Mouse (Mus musculus) gastrocnemius, postnatal 4 days (tissue): Measurements from ENCODE around the gene Zfp811. TPM values are rescaled to one million over a fixed set of nuclear protein-coding genes. Genes with fewer than 3 reads are reported as not detected.

Experiments
- DNase-seq, 2 experiments: peaks; one replicate each; pipeline ENCODE4 v3.0.0; 2021 to 2022; ENCODE audit warnings: low spot score in 2 of 2, mixed read lengths in 2 of 2
- total RNA-seq, 2 experiments: library from RNA; stranded (reverse); gene quantifications; 2 replicates each; pipeline ENCODE4 v1.2.3; 2021

Gene Zfp811
- total RNA-seq, 2 experiments from 2014 or later, result 0.73 to 1.2 TPM

DNA sequence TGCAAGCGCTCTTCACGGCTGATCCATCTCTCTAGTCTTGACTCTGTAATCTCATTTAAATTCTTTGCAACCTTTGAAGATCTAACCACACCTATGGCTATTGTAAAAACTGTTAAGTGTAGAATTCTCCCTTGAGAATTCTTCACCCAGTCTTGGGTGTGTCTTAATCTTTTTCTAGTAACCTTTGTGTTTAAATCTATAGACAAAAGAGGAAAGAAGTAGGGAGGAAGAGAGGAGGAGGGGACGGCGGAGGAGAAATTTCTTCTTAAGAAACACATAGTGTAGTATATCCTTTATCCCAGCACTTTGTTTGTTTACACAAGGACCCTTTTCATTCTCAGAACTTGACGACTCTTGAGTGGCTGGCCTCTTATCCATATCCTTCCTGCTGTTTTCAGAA, 52.4 kb downstream of the Zfp811 start:
- no peak for DNase-seq

DNA sequence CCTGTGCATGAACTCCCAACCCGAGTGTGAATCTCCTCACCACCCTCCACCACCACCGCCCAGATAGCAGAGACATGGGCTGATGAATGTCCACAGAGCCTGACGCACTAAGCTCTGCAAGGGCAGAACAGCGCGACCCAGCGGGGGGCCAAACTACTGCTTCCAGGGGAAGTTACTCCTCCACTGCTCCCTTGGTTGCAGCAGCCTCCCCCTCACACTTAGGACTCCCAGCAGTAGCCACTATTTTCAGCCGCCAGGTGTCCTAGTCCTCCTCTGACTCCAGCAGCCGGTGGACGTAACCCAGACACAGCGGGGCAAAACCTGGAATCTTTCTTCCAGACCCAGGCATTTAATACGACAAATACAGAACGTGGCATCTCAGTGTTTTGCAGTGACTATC, 56.1 kb downstream of the Zfp811 start:
- DNase-seq, result no peak

DNA sequence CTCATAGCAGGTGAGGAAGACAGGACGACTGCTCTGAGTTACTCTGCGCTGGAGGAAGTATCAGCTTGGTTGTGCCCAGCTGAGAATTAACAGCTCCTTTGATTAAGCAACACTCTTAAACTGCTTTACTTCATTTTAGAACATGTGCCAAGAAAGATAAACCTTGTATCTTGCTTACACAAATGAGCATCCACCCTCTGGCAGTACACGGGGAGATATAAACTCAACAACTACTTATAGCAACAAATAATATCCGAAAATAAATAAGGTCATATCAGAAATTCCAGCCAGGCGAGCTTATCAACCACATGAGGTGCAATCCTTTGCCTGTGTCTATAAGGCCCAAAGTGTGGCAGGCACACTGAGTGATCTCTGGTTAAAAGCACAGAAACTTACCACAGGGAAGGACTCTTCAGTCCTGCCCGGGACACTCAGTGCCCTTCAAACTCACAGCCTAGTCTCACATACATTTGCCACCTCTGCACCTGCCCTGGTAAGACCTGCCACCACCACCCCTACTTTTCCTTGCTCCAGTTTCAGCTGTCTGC, 56.8 kb downstream of the Zfp811 start:
- DNase-seq, result no peak

DNA sequence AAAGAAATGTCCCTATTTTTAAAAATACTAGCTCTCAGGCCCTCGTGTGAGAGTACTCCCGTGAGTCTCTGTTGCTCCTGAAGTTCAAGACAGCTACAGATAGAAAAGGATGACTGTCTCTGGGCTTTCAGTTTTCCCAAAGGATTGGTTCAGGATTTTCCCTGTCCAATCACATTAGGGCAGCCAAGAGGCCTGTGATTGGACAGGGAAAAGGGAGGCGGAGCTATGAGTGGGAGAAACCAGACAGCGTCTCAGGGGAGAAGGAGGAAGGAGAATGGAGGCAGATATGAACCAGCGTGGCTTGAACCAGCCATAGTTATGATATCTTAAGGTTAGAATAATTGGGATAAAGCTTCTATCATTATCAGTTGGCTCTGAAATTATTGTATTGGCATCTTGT, 59.1 kb downstream of the Zfp811 start:
- no peak for DNase-seq

Other genes starting within 250 kb of the Zfp811 start
- not detected for gene Cyp4f37, start 188.6 kb downstream of the Zfp811 start, total RNA-seq
- not detected for gene Cyp4f40, start 151.0 kb downstream of the Zfp811 start, total RNA-seq
- gene Cyp4f15, start 124.3 kb downstream of the Zfp811 start, total RNA-seq, result not detected
- gene Zfp871, start 21.6 kb downstream of the Zfp811 start, total RNA-seq, result 10 to 100 TPM; 42.7 to 43.1 TPM
- 10 to 100 TPM in 1 of 2 experiments, 1 to 10 TPM in 1; 8.7 to 10.7 TPM for gene Zfp799, start 20.3 kb upstream of the Zfp811 start, total RNA-seq
- gene Zfp870, start 81.7 kb upstream of the Zfp811 start, total RNA-seq, result 10 to 100 TPM in 1 of 2 experiments, 1 to 10 TPM in 1; 7.4 to 10.4 TPM
- gene Cyp4f14, start 107.4 kb upstream of the Zfp811 start, total RNA-seq, result under 1 TPM; 0.12 to 0.13 TPM
- gene Cyp4f13, start 137.5 kb upstream of the Zfp811 start, total RNA-seq, result 10 to 100 TPM; 12.7 to 13.9 TPM
- gene Zfp472, start 155.9 kb upstream of the Zfp811 start, total RNA-seq, result 1 to 10 TPM; 3.3 to 4.7 TPM
- gene Zfp952, start 183.2 kb upstream of the Zfp811 start, total RNA-seq, result 1 to 10 TPM; 6.7 to 8.1 TPM
- 1 to 10 TPM; 5.5 to 6.1 TPM for gene Zfp763, start 223.5 kb upstream of the Zfp811 start, total RNA-seq